Mouse (Mus musculus) heart, adult 2 months (tissue): ENCODE data around the gene Abtb1. TPM values are rescaled to one million over a fixed set of nuclear protein-coding genes. Genes with fewer than 3 reads are reported as not detected.

Source experiments
- DNase-seq, 2 experiments: peaks; one replicate each; pipeline ENCODE4 v3.0.0; 2021
- H3K27ac ChIP-seq: fragments of 200-600 bp; 2 replicates; pipeline ENCODE4 v1.8.1; 2022
- H3K27me3 ChIP-seq: fragments of 200-500 bp; 2 replicates; pipeline ENCODE4 v1.6.1; 2012; ENCODE audit warnings: mild to moderate bottlenecking, low read length, inconsistent platforms, mixed read lengths; ENCODE audit not compliant: control insufficient read depth, insufficient read depth
- H3K36me3 ChIP-seq: fragments of 200-500 bp; 2 replicates; pipeline ENCODE4 v1.6.1; 2012; ENCODE audit warnings: low read length, inconsistent platforms; ENCODE audit not compliant: control insufficient read depth, insufficient read depth
- H3K4me1 ChIP-seq: fragments of 200-500 bp; 2 replicates; pipeline ENCODE4 v1.6.1; 2011; ENCODE audit warnings: low read length; ENCODE audit not compliant: control insufficient read depth, insufficient read depth
- H3K4me3 ChIP-seq: fragments of 200-600 bp; 2 replicates; pipeline ENCODE4 v1.8.1; 2022
- H3K79me2 ChIP-seq: fragments of 200-500 bp; replicated peaks from 2 replicates; pipeline ENCODE4 v1.6.1; 2012; ENCODE audit warnings: mild to moderate bottlenecking, inconsistent platforms, low read length, moderate library complexity, mixed read lengths; ENCODE audit not compliant: control insufficient read depth, insufficient read depth
- H3K9ac ChIP-seq: fragments of 200-500 bp; 2 replicates; pipeline ENCODE4 v1.6.1; 2012; ENCODE audit warnings: low read depth, mild to moderate bottlenecking, control low read depth, inconsistent platforms, low read length, mixed read lengths
- CTCF ChIP-seq: fragments of 200-600 bp; IDR thresholded peaks from 2 replicates; pipeline ENCODE4 v1.8.1; 2022; ENCODE audit warnings: antibody characterized with exemption, mild to moderate bottlenecking, moderate library complexity
- EP300 ChIP-seq: fragments of 200-500 bp; IDR thresholded peaks from 2 replicates; pipeline ENCODE4 v1.6.1; 2011; ENCODE audit warnings: low read depth, low read length, control low read depth; ENCODE audit not compliant: insufficient read depth
- POLR2A ChIP-seq: fragments of 200-500 bp; IDR thresholded peaks from 2 replicates; pipeline ENCODE4 v1.6.1; 2011; ENCODE audit warnings: mild to moderate bottlenecking, low read depth, low read length, control low read depth; ENCODE audit not compliant: insufficient read depth
- WGBS: fragments of 180-500 bp; shearing (Covaris S2); methylation state at CpG from one replicate; pipeline ENCODE4 v1.1.7; 2018; 5-methylcytosine and 5-hydroxymethylcytosine counted together
- intact Hi-C: fragments of 180-260 bp; cut with DNase I; formaldehyde crosslinking; loops from one replicate; pipeline ENCODE4 v1.15.1; 2025
- polyA plus RNA-seq: library from polyadenylated mRNA; depleted of rRNA; stranded (reverse); fragments of >200 nt; gene quantifications from 2 replicates; pipeline ENCODE4 v1.2.3, GENCODE M21; 2012
- total RNA-seq, 2 experiments: library from RNA; stranded (reverse); gene quantifications; 2 replicates each; pipeline ENCODE4 v1.2.3; 2021

Gene Abtb1
- total and polyA plus RNA-seq, 3 experiments = 19.7 to 46.2 (median 22.7) TPM

DNA sequence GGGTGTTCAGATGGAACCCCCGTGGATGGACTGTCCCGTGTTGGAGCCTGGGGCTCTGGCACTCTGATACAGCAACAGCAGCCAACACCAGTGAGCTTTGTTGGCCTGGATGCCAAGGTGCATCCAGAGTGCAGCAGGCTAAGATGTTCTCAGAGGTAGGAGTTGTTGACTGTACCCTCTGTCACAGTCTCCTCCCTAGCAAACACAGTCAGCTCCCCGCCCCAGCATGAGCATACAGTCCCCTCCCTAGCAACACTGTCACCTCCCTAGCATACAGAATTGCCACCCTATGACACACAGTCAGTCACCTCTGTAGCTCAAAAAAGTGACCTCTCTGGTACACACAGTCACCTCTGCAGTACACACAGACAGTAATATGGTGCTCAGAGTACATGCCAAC is 24.9 kb downstream of the Abtb1 start:
- WGBS = 55% methylated on average over 3 of the region's 3 CpGs
- Histone ChIP-seq H3K27ac (no peak overlapping the region), H3K27me3 (no peaks in the 10 kb centered on the region), H3K4me3 (no peak overlapping the region), H3K36me3 (no peaks in the 10 kb centered on the region; the same call in 1 of the 2 replicates), H3K79me2 (no peaks in the 10 kb centered on the region), H3K9ac (no peak overlapping the region), H3K4me1 (peaks cover 20% of the 10 kb centered on the region)
- intact Hi-C loops = no loop called here
- no peak for TF ChIP-seq CTCF
- TF ChIP-seq EP300 = no peak
- no peak for TF ChIP-seq POLR2A
- DNase-seq = no peak

DNA sequence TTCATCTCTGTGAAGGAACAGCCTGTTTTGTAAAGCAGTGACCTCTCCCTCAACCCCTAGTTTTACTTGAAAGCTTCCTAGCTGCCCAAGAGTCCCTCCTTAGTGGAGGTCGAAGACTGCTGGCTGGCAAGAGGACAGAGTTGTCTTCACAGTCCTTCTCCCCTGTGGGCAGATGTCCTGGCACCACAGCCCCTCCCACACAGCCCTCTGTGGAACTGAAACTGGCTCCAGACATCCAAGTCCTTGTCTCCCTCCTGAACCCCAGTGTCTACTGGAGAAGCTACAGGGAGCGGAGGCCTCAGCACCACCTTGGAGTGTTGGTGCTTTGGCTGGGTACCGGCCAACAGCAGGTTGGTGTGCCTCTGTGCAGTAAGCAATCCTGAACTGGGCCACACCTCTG is 26.3 kb downstream of the Abtb1 start:
- Histone ChIP-seq H3K27ac (no peak overlapping the region), H3K27me3 (no peaks in the 10 kb centered on the region), H3K4me3 (no peak overlapping the region), H3K9ac (no peak overlapping the region), H3K4me1 (peaks cover 17% of the 10 kb centered on the region), H3K36me3 (no peaks in the 10 kb centered on the region; the same call in 1 of the 2 replicates), H3K79me2 (no peaks in the 10 kb centered on the region)
- DNase-seq = no peak
- intact Hi-C loops = no loop called here
- TF ChIP-seq CTCF (no peak), POLR2A (no peak), EP300 (no peak)
- 74% methylated on average over 3 of the region's 3 CpGs for WGBS

DNA sequence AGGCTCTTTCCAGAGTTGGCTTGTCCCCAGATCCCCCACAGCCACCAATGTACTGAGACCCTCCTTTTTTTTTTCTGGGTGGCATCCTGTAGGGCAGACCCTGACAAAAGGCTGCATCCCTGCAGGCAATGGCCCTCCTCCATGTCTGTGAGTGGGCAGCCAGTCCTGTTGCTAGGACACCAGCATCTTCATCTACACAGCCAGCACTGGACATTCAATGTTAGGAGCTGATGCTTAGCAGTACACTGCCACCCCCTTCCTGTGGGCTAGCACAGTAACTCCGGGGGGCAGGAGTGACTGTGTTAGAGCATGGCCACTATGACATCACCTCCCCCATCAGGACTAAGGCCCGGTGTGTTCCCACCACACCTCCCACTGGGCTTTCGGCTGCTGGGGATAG is 26.7 kb downstream of the Abtb1 start:
- Histone ChIP-seq H3K27ac (no peak overlapping the region), H3K4me3 (no peak overlapping the region), H3K36me3 (no peaks in the 10 kb centered on the region; the same call in 1 of the 2 replicates), H3K27me3 (no peaks in the 10 kb centered on the region), H3K9ac (no peak overlapping the region), H3K4me1 (peaks cover 18% of the 10 kb centered on the region), H3K79me2 (no peaks in the 10 kb centered on the region)
- no peak for DNase-seq
- TF ChIP-seq POLR2A = no peak
- WGBS = 76% methylated on average over 3 of the region's 3 CpGs
- intact Hi-C loops = no loop called here

DNA sequence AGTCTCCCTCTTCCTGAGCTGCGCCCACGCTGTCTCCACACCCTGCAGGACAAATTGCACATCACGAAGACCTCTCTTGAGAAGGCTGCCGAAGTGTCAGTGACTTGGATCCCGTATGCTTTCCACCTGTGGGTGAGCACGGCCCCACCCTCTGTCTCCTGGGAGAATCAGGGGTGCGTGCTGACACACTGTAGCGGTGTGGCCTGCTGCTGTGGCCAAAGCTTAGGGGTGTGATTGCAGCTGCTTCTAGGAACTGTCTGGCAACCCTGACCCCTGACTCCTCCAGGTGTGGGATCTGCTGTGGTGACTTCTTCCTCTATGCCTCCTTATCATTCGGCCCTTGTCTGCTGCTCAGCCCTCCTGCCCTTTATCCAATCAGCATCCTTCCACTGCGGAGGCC is 28.0 kb downstream of the Abtb1 start:
- H3K9ac ChIP-seq = no peak overlapping the region
- no peak for DNase-seq
- H3K79me2 ChIP-seq = no peaks in the 10 kb centered on the region
- WGBS = 74% methylated on average over 10 of the region's 10 CpGs
- no peaks in the 10 kb centered on the region for H3K27me3 ChIP-seq
- no peak for TF ChIP-seq CTCF
- TF ChIP-seq EP300 = no peak
- no peak for TF ChIP-seq POLR2A
- H3K4me1 ChIP-seq = peaks cover 21% of the 10 kb centered on the region
- intact Hi-C loops = loop anchor here (5.0 kb wide), 1 partner anchor 87 kb away; no protein-coding TSS in a partner anchor
- peaks cover under 1% of the 10 kb centered on the region for H3K36me3 ChIP-seq
- H3K4me3 ChIP-seq = no peak overlapping the region
- H3K27ac ChIP-seq = no peak overlapping the region

DNA sequence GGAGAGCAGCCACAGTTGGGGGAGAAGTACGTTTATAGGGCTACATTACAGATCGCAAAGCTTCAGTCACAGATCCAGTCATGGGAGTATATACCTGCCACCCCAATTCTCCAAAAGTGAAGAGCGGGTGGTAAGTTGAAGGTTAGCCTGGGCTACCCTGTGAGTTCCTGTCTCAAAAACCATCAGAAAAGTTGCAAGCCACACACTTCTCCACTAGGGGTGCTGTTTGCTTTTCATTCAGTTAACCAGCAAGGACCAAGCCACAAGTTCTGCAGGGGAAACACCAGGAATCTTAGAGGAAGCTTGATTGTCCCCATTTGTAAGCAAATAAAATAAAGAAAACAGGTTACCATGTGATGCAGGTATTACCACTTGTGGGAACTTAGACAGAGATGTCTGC is 28.9 kb downstream of the Abtb1 start:
- Histone ChIP-seq H3K27me3 (no peaks in the 10 kb centered on the region), H3K4me1 (peaks cover 23% of the 10 kb centered on the region), H3K79me2 (no peaks in the 10 kb centered on the region), H3K9ac (no peak overlapping the region), H3K36me3 (peaks cover 3% of the 10 kb centered on the region), H3K27ac (peak overlapping the region; percentile 75), H3K4me3 (no peak overlapping the region)
- intact Hi-C loops = loop anchor here (5.0 kb wide), 1 partner anchor 86 kb away; no protein-coding TSS in a partner anchor
- 81% methylated on average over 3 of the region's 3 CpGs for WGBS
- TF ChIP-seq CTCF = peak; percentile 87
- TF ChIP-seq POLR2A = no peak
- no peak for TF ChIP-seq EP300
- DNase-seq = peak; percentile 41 to 44

DNA sequence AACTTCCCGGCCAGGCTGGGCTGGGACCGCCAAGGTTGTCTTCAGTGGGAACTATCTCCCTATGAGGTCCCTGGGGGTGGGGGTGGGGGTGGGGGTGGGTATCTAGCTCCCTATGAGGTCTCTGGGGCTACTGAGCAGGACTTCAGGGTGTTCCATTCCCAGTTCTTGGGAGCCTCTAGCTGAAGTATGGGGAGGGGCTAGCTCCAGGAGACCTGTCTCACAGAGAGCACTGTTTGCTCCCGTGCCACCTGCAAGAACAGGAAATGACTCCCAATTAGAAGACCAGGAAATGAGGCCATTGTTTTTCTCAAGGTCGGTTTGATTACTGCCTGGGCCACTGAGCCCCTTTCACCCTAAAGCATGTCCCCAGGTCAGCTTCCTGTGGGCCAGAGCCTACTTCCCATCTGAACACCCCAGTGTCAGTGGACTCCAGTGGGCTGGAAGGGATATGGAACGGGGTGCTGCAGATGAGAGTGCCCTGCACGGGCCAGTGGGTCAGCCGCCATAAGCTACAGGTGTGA is 29.8 kb downstream of the Abtb1 start:
- 43% methylated on average over 7 of the region's 7 CpGs for WGBS
- H3K27ac ChIP-seq = peak overlapping the region; percentile 75
- DNase-seq = peak in 1 of 2 experiments; percentile 49
- peaks cover 26% of the 10 kb centered on the region for H3K4me1 ChIP-seq
- no peak overlapping the region for H3K4me3 ChIP-seq
- peaks cover 3% of the 10 kb centered on the region for H3K36me3 ChIP-seq
- H3K27me3 ChIP-seq = no peaks in the 10 kb centered on the region
- H3K79me2 ChIP-seq = no peaks in the 10 kb centered on the region
- H3K9ac ChIP-seq = no peak overlapping the region
- TF ChIP-seq POLR2A (no peak), CTCF (no peak), EP300 (0 out of 2 replicates have a peak, but pooled peaks have one; percentile 17)
- intact Hi-C loops = loop anchor here (2.0 to 5.0 kb wide), 2 partner anchors 51 to 85 kb away; no protein-coding TSS in a partner anchor
